In genomic region chr1:136008159-136008533, GRCm38 (mm10) we compare ENCODE assay signal across 8 mouse cellular contexts. TPM values are rescaled to one million over a fixed set of nuclear protein-coding genes. Genes with fewer than 3 reads are reported as not detected.
DNase-seq lines count a peak whose midpoint lies in the region; ATAC-seq and TF ChIP-seq lines count a peak whose summit lies in the region.

No protein-coding gene starts in this region.

- no peak overlapping the region for H3K27ac ChIP-seq in neural tube, embryonic 11.5 days (ENCODE audit: low read depth, low read length)
- H3K27ac ChIP-seq in forebrain, embryonic 14.5 days (ENCODE audit: low read depth, low read length): no peak overlapping the region
- peak overlapping the region; percentile 73 for H3K27ac ChIP-seq in liver, embryonic 15.5 days (replicated peaks)
- no peak overlapping the region for H3K27ac ChIP-seq in stomach, postnatal 0 days (replicated peaks)

- H3K9ac ChIP-seq in neural tube, embryonic 11.5 days (ENCODE audit: low read length): no peak overlapping the region
- no peak overlapping the region for H3K9ac ChIP-seq in forebrain, embryonic 14.5 days (ENCODE audit: low read length)
- H3K9ac ChIP-seq in liver, embryonic 15.5 days: peak overlapping the region; percentile 71; the same call in 1 of the 2 replicates
- no peak overlapping the region for H3K9ac ChIP-seq in stomach, postnatal 0 days (ENCODE audit: low read length)

- TF ChIP-seq EP300 in stomach, postnatal 0 days (optimal IDR thresholded peaks at IDR 0.05): no peak

- TF ChIP-seq CTCF in stomach, postnatal 0 days (IDR thresholded peaks at IDR 0.05; ENCODE audit: low read depth): no peak

- no peak for DNase-seq in neural tube, embryonic 11.5 days (ENCODE audit: low spot score)
- no peak for DNase-seq in neural tube, embryonic 10.5 days (ENCODE audit: extremely low spot score, low spot score)
- DNase-seq in forebrain, embryonic 14.5 days (ENCODE audit: low spot score): no peak
- DNase-seq in stomach, postnatal 0 days (ENCODE audit: low spot score): no peak
- no peak for DNase-seq in adrenal gland, adult 2 months
- no peak for DNase-seq in adrenal gland, postnatal 36 days
- no peak for DNase-seq in frontal cortex, postnatal 10 days (ENCODE audit: low spot score in 2 of 2)

- H3K4me1 ChIP-seq in neural tube, embryonic 11.5 days (ENCODE audit: control insufficient read depth, insufficient read depth, low read length): no peaks in the 10 kb centered on the region; the same call in 1 of the 2 replicates
- H3K4me1 ChIP-seq in forebrain, embryonic 14.5 days (ENCODE audit: control insufficient read depth, insufficient read depth, low read length): peaks cover 5% of the 10 kb centered on the region; the same call in 1 of the 2 replicates
- peaks cover 55% of the 10 kb centered on the region for H3K4me1 ChIP-seq in liver, embryonic 15.5 days (replicated peaks)
- no peaks in the 10 kb centered on the region for H3K4me1 ChIP-seq in stomach, postnatal 0 days (replicated peaks; ENCODE audit: control insufficient read depth, insufficient read depth)

- H3K4me2 ChIP-seq in neural tube, embryonic 11.5 days (ENCODE audit: low read depth): peak overlapping the region; percentile 76
- peak overlapping the region; percentile 63 for H3K4me2 ChIP-seq in forebrain, embryonic 14.5 days (ENCODE audit: low read length)
- H3K4me2 ChIP-seq in liver, embryonic 15.5 days: peak overlapping the region; percentile 95
- peak overlapping the region; percentile 87 for H3K4me2 ChIP-seq in stomach, postnatal 0 days (replicated peaks; ENCODE audit: low read depth)

- ATAC-seq in neural tube, embryonic 11.5 days (ENCODE audit: insufficient read depth, low FRiP score, low TSS enrichment): no peak
- no peak for ATAC-seq in forebrain, embryonic 14.5 days
- ATAC-seq in liver, embryonic 15.5 days (ENCODE audit: insufficient read depth): peak; percentile 61
- no peak; the same call in 1 of the 2 replicates for ATAC-seq in stomach, postnatal 0 days (ENCODE audit: low FRiP score, low TSS enrichment)

- 0 out of 2 replicates have a peak, but pooled peaks cover 3% of the 10 kb centered on the region for H3K27me3 ChIP-seq in neural tube, embryonic 11.5 days (ENCODE audit: control insufficient read depth, insufficient read depth, low read length)
- H3K27me3 ChIP-seq in forebrain, embryonic 14.5 days (replicated peaks; ENCODE audit: control insufficient read depth, insufficient read depth, low read length): peaks cover 16% of the 10 kb centered on the region; the same call in 1 of the 2 replicates
- peaks cover 28% of the 10 kb centered on the region for H3K27me3 ChIP-seq in liver, embryonic 15.5 days
- H3K27me3 ChIP-seq in stomach, postnatal 0 days (ENCODE audit: control insufficient read depth, insufficient read depth, low read length): no peaks in the 10 kb centered on the region

- peak overlapping the region; percentile 41 for H3K4me3 ChIP-seq in neural tube, embryonic 11.5 days (ENCODE audit: low read depth, low read length)
- H3K4me3 ChIP-seq in forebrain, embryonic 14.5 days (ENCODE audit: low read depth, low read length): peak overlapping the region; percentile 32; the same call in 1 of the 2 replicates
- peak overlapping the region; percentile 66 for H3K4me3 ChIP-seq in liver, embryonic 15.5 days (replicated peaks)
- peak overlapping the region; percentile 47 for H3K4me3 ChIP-seq in stomach, postnatal 0 days (ENCODE audit: low read depth, low read length)

- no peaks in the 10 kb centered on the region for H3K36me3 ChIP-seq in neural tube, embryonic 11.5 days (ENCODE audit: control insufficient read depth, insufficient read depth, low read length)
- H3K36me3 ChIP-seq in forebrain, embryonic 14.5 days (ENCODE audit: control insufficient read depth, insufficient read depth, low read length): no peaks in the 10 kb centered on the region
- H3K36me3 ChIP-seq in liver, embryonic 15.5 days (replicated peaks): no peaks in the 10 kb centered on the region
- H3K36me3 ChIP-seq in stomach, postnatal 0 days (ENCODE audit: control insufficient read depth, insufficient read depth, low read length): no peaks in the 10 kb centered on the region

- WGBS in neural tube, embryonic 11.5 days: 24% methylated on average over 8 of the region's 8 CpGs
- 23% methylated on average over 8 of the region's 8 CpGs for WGBS in forebrain, embryonic 14.5 days
- 14% methylated on average over 8 of the region's 8 CpGs for WGBS in liver, embryonic 15.5 days (ENCODE audit: insufficient replicate concordance)
- 15% methylated on average over 8 of the region's 8 CpGs for WGBS in stomach, postnatal 0 days

- H3K9me3 ChIP-seq in neural tube, embryonic 11.5 days (ENCODE audit: control insufficient read depth, low read length): no peaks in the 10 kb centered on the region
- no peaks in the 10 kb centered on the region for H3K9me3 ChIP-seq in forebrain, embryonic 14.5 days (replicated peaks; ENCODE audit: control insufficient read depth, low read length)
- H3K9me3 ChIP-seq in liver, embryonic 15.5 days (replicated peaks): no peaks in the 10 kb centered on the region
- H3K9me3 ChIP-seq in stomach, postnatal 0 days (ENCODE audit: control insufficient read depth, low read length): no peaks in the 10 kb centered on the region

RNA-seq across cellular contexts. Expression of gene Tmem9, which starts 0.2 kb away (rescaled TPM):
- polyA plus RNA-seq in neural tube, embryonic 11.5 days (2014; fragmentation: Nextera tagmentation; extraction: Ambion mirVana): 64.6 and 79.4 TPM in 2 replicates
- polyA plus RNA-seq in forebrain, embryonic 14.5 days (2014; fragmentation: Nextera tagmentation; extraction: Ambion mirVana): 129 and 143 TPM in 2 replicates
- polyA plus RNA-seq in liver, embryonic 15.5 days (2015; fragmentation: Nextera tagmentation; extraction: Ambion mirVana): 81.4 and 95.3 TPM in 2 replicates
- polyA plus RNA-seq in stomach, postnatal 0 days (2015; fragmentation: Nextera tagmentation; extraction: Ambion mirVana): 65.9 and 66.1 TPM in 2 replicates
- total RNA-seq in adrenal gland, adult 2 months (2021): 10 to 100 TPM; 39.5 to 46.4 TPM
- polyA plus RNA-seq in adrenal gland, adult 2 months (2012; rRNA removed): 102 and 112 TPM in 2 replicates
- total RNA-seq in adrenal gland, postnatal 36 days (2021): 10 to 100 TPM; 32.4 to 43.1 TPM

RNA-seq across cellular contexts. Expression of gene Igfn1, which starts 2.0 kb away (rescaled TPM):
- polyA plus RNA-seq in neural tube, embryonic 11.5 days (2014; fragmentation: Nextera tagmentation; extraction: Ambion mirVana): not detected in 2 replicates
- polyA plus RNA-seq in forebrain, embryonic 14.5 days (2014; fragmentation: Nextera tagmentation; extraction: Ambion mirVana): not detected in 2 replicates
- not detected in 2 replicates for polyA plus RNA-seq in liver, embryonic 15.5 days (2015; fragmentation: Nextera tagmentation; extraction: Ambion mirVana)
- polyA plus RNA-seq in stomach, postnatal 0 days (2015; fragmentation: Nextera tagmentation; extraction: Ambion mirVana): 0.02 and 0.04 TPM in 2 replicates
- under 1 TPM in 1 of 2 experiments, not detected in 1; 0.17 TPM for total RNA-seq in adrenal gland, adult 2 months (2021)
- 0.16 and 0.17 TPM in 2 replicates for polyA plus RNA-seq in adrenal gland, adult 2 months (2012; rRNA removed)
- under 1 TPM in 1 of 2 experiments, not detected in 1; 0.07 TPM for total RNA-seq in adrenal gland, postnatal 36 days (2021)

RNA-seq across cellular contexts. Expression of gene Ascl5, which starts 42.5 kb away (rescaled TPM):
- polyA plus RNA-seq in neural tube, embryonic 11.5 days (2014; fragmentation: Nextera tagmentation; extraction: Ambion mirVana): not detected in 2 replicates
- polyA plus RNA-seq in forebrain, embryonic 14.5 days (2014; fragmentation: Nextera tagmentation; extraction: Ambion mirVana): not detected in 2 replicates
- polyA plus RNA-seq in liver, embryonic 15.5 days (2015; fragmentation: Nextera tagmentation; extraction: Ambion mirVana): not detected in 2 replicates
- 0.18 TPM in 1 of 2 replicates, not detected in the other for polyA plus RNA-seq in stomach, postnatal 0 days (2015; fragmentation: Nextera tagmentation; extraction: Ambion mirVana)
- total RNA-seq in adrenal gland, adult 2 months (2021): not detected
- 0.39 TPM in 1 of 2 replicates, not detected in the other for polyA plus RNA-seq in adrenal gland, adult 2 months (2012; rRNA removed)
- not detected for total RNA-seq in adrenal gland, postnatal 36 days (2021)

RNA-seq across cellular contexts. Expression of gene Cacna1s, which starts 44.4 kb away (rescaled TPM):
- 0.73 and 1.2 TPM in 2 replicates for polyA plus RNA-seq in neural tube, embryonic 11.5 days (2014; fragmentation: Nextera tagmentation; extraction: Ambion mirVana)
- polyA plus RNA-seq in forebrain, embryonic 14.5 days (2014; fragmentation: Nextera tagmentation; extraction: Ambion mirVana): 0.08 and 0.46 TPM in 2 replicates
- 0.36 and 0.52 TPM in 2 replicates for polyA plus RNA-seq in liver, embryonic 15.5 days (2015; fragmentation: Nextera tagmentation; extraction: Ambion mirVana)
- polyA plus RNA-seq in stomach, postnatal 0 days (2015; fragmentation: Nextera tagmentation; extraction: Ambion mirVana): 0.18 TPM in 1 of 2 replicates, not detected in the other
- total RNA-seq in adrenal gland, adult 2 months (2021): 1 to 10 TPM in 1 of 2 experiments, under 1 TPM in 1; 0.17 to 1.2 TPM
- 0.15 and 0.40 TPM in 2 replicates for polyA plus RNA-seq in adrenal gland, adult 2 months (2012; rRNA removed)
- total RNA-seq in adrenal gland, postnatal 36 days (2021): under 1 TPM; 0.10 to 0.23 TPM
